In genomic region chr17:65961606-65962136, GRCm38 (mm10) we compare ENCODE assay signal across 9 mouse cellular contexts. TPM values are rescaled to one million over a fixed set of nuclear protein-coding genes. Genes with fewer than 3 reads are reported as not detected.
DNase-seq lines count a peak whose midpoint lies in the region; ATAC-seq lines count a peak whose summit lies in the region.
"Had no signal": no experiment of that assay in that cellular context is flagged by ENCODE, and none has a peak within 500 bp of the region (broad histone marks: within the 10 kb centered on the region; RNA-seq: fewer than 3 reads in every experiment).

No protein-coding gene starts in this region.

- no peak overlapping the region for H3K9ac ChIP-seq in hindbrain, embryonic 13.5 days

- no peaks in the 10 kb centered on the region for H3K36me3 ChIP-seq in hindbrain, embryonic 13.5 days
- no peaks in the 10 kb centered on the region for H3K36me3 ChIP-seq in hindbrain, embryonic 10.5 days

- peak; percentile 46; the same call in 1 of the 2 replicates for ATAC-seq in hindbrain, embryonic 13.5 days (ENCODE audit: low FRiP score)
- ATAC-seq in monocyte, adult 5-6 weeks (replicated peaks; ENCODE audit: insufficient number of reproducible peaks, low FRiP score, low TSS enrichment, poor library complexity, severe bottlenecking), result peak; percentile 47; the same call in 1 of the 2 replicates

- no peaks in the 10 kb centered on the region for H3K9me3 ChIP-seq in hindbrain, embryonic 13.5 days
- no peaks in the 10 kb centered on the region for H3K9me3 ChIP-seq in hindbrain, embryonic 10.5 days

- H3K4me1 ChIP-seq in hindbrain, embryonic 13.5 days (replicated peaks), result no peaks in the 10 kb centered on the region
- H3K4me1 ChIP-seq in hindbrain, embryonic 10.5 days (replicated peaks), result 0 out of 2 replicates have a peak, but pooled peaks cover 6% of the 10 kb centered on the region

- no peak overlapping the region for H3K27ac ChIP-seq in hindbrain, embryonic 13.5 days
- H3K27ac ChIP-seq in hindbrain, embryonic 10.5 days, result no peak overlapping the region

- no peak for DNase-seq in hindbrain, embryonic 10.5 days (ENCODE audit: low spot score)
- DNase-seq in CD4-positive helper T cell, adult 2 months (ENCODE audit: low read depth, low spot score), result peak; percentile 83
- DNase-seq in c-Kit-positive CD71-positive TER-119-positive erythroid progenitor cells, embryonic 14.5 days (ENCODE audit: low spot score), result peak; percentile 32
- DNase-seq in lung, postnatal 10 days, result no peak
- no peak for DNase-seq in kidney, postnatal 36 days
- no peak for DNase-seq in left cerebral cortex, adult 18-20 months (ENCODE audit: low spot score in 2 of 2)
- DNase-seq: right cerebral cortex, postnatal 14 days had no signal

- H3K27me3 ChIP-seq in hindbrain, embryonic 13.5 days, result no peaks in the 10 kb centered on the region
- no peaks in the 10 kb centered on the region for H3K27me3 ChIP-seq in hindbrain, embryonic 10.5 days (ENCODE audit: insufficient read depth, poor library complexity, severe bottlenecking)

- H3K4me3 ChIP-seq in hindbrain, embryonic 13.5 days, result no peak overlapping the region
- H3K4me3 ChIP-seq in hindbrain, embryonic 10.5 days, result no peak overlapping the region

- WGBS in hindbrain, embryonic 13.5 days, result 90% methylated on average over 2 of the region's 2 CpGs
- 89% methylated on average over 2 of the region's 2 CpGs for WGBS in hindbrain, embryonic 10.5 days

- H3K4me2 ChIP-seq in hindbrain, embryonic 13.5 days, result no peak overlapping the region

RNA-seq across cellular contexts. Expression of gene Twsg1, which starts 10.6 kb away (rescaled TPM):
- polyA plus RNA-seq in hindbrain, embryonic 13.5 days (2015; fragmentation: Nextera tagmentation; extraction: Ambion mirVana), result 58.5 and 60.7 TPM in 2 replicates
- polyA plus RNA-seq in hindbrain, embryonic 10.5 days (2016; fragmentation: Nextera tagmentation; extraction: Ambion mirVana), result 67.5 and 81.1 TPM in 2 replicates
- 4.4 to 6.4 TPM (median 5.1 TPM) in 3 replicates for total RNA-seq in monocyte, adult 5-6 weeks (2017)
- total RNA-seq in left cerebral cortex, adult 18-20 months (2021), result 10 to 100 TPM; 21.1 to 27.3 TPM

Comparison
In these comparisons a context has a peak if more than half of its experiments do, and no peak if none do; other contexts are left out.
1. DNase-seq: peak in CD4-positive helper T cell, adult 2 months (single experiment) and c-Kit-positive CD71-positive TER-119-positive erythroid progenitor cells, embryonic 14.5 days (single experiment); none in hindbrain, embryonic 10.5 days (single experiment), lung, postnatal 10 days (single experiment), kidney, postnatal 36 days (0 of 2) and left cerebral cortex, adult 18-20 months (0 of 2).